Mouse (Mus musculus) liver, embryonic 14.5 days (tissue): ENCODE data around the gene Epb41l1.

Experiments
- CTCF ChIP-seq: IDR thresholded peaks from 2 replicates; pipeline ENCODE4 v1.5.1; 2016; ENCODE audit warnings: antibody characterized with exemption, low read depth, control low read depth
- EP300 ChIP-seq: IDR thresholded peaks from 2 replicates; pipeline ENCODE4 v1.6.1; 2016; ENCODE audit warnings: antibody characterized with exemption, low read depth

DNA sequence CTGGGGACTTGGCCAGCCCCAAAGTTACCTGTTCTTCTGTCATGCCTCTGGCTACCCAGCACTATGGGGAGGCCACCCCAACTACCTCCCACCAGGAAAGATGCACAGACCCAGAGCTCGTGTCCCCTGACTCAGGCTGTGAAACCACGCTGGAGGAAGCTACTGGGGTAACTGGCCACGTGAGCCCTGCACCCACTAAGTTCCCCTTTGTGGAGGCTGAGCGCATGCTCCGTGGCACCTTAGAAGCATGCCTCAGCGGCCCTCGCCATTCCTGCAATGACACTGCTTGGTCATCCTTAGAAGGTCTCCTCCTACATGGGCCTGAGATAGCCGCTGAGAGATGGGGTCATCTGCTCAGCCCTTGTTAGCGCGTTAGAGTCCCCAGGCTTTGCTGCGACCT, 102.3 kb downstream of the Epb41l1 start:
- TF ChIP-seq CTCF (no peak), EP300 (no peak)
